Mouse (Mus musculus) ES-E14 (cell line): ENCODE results near the gene Osbp.
A peak's percentile ranks its signal among the peaks of the same experiment; 100 is the strongest.

Experiments used
- CHD2 ChIP-seq: IDR thresholded peaks from 2 replicates; pipeline ENCODE4 v1.6.1; 2014; ENCODE audit warnings: mild to moderate bottlenecking, low read depth, low read length, inconsistent platforms
- HCFC1 ChIP-seq: IDR thresholded peaks from 2 replicates; pipeline ENCODE4 v1.6.1; 2012; ENCODE audit warnings: low read length, inconsistent platforms, borderline replicate concordance; ENCODE audit not compliant: insufficient read depth
- MAFK ChIP-seq: IDR thresholded peaks from 2 replicates; pipeline ENCODE4 v1.6.1; 2014; ENCODE audit warnings: mild to moderate bottlenecking, low read depth, low read length, inconsistent platforms; ENCODE audit not compliant: insufficient read depth
- ZC3H11A ChIP-seq: IDR thresholded peaks from 2 replicates; pipeline ENCODE4 v1.6.1; 2012; ENCODE audit warnings: low read depth, mild to moderate bottlenecking, inconsistent platforms, low read length, borderline replicate concordance
- ZNF384 ChIP-seq: IDR thresholded peaks from 2 replicates; pipeline ENCODE4 v1.6.1; 2012; ENCODE audit warnings: low read depth, low read length, inconsistent platforms

- TF ChIP-seq ZNF384: peak; percentile 66; the same call in 1 of the 2 replicates
- TF ChIP-seq MAFK: peak; percentile 87
- no peak for TF ChIP-seq CHD2
- TF ChIP-seq HCFC1: no peak
- no peak for TF ChIP-seq ZC3H11A
These were observed 36.4 kb downstream of the Osbp start for GRCm38 (mm10) chr19:12002125-12002524.
